Mouse (Mus musculus) layer of hippocampus, adult 9-10 months (tissue): ENCODE measurements around the gene Prom1.

ENCODE experiments used
- DNase-seq: peaks from one replicate; pipeline ENCODE4 v3.0.0; 2022; ENCODE audit warnings: low spot score

Prom1 gene

DNA sequence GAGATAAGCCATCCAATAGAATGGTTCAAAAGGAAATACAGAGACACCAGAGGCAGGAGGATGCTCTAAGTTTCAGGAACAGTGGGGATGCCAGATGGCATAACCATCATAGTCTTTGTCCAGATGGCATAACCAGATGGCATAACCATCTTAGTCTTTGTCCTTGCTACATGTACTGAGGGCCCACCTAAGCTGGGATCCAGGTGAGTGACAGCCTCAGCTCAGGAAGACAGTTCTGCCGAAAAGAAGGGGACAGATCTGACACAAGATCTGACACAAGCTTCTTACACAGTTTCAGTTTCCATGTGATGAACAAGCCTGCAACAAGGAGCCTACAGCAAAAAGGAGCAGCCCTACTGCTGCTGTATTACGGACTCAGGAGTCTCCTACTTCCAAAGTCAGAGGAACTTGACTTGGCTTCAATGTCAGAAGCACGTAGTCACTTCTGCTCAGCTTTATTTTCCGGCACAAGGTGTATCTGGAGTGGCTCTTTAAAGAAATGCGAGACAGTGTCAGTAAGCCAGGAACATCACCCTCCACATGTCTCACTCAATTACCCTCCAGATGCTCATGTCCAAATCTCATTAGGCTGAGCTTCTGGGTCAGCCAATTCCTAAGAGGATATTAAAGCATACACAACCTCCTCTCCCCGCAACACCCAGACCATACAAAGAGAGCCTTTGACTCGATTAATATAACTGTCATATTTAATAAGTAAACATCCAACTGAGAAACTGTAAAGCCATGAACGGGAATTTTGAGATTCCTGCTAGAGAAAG is 21.4 kb downstream of the Prom1 start:
- DNase-seq, result no peak

DNA sequence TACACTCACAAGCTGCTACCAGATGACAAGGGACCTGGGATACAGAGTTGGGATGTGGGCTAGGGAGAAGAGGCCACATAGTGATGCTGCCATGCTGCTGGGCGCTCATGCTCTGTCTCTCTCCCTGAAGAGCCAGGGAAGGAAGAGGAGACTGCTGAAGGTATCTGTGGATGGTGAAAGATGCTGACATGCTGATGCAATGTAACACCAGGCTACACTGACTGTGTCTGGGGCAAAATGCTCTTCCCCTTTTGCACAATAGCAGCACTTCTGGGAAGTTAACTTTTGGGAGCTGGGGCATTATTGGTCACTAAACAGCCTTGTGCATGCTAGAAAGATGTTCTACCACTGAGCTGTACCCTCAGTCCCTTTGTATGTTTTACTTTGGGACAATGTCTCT is 26.4 kb downstream of the Prom1 start:
- no peak for DNase-seq

DNA sequence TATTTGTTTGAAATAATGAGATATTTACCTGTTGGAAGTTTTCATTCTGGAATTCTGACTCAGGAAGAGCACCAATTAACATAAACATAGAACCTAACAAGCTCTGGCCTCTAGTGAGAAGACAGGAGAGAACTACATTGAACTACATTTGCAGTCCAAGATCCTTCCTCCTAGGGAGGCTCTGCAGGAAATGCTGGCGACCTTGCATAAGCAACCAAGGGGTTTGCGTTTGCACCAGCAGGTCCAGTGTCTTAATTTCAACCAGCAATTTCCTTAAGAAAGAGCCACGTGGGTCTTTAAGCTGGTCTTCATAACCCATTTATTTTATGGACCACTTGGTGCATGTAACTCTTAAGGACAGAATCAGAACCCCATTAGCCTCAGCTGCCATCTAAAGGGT is 28.2 kb downstream of the Prom1 start:
- DNase-seq, result no peak

DNA sequence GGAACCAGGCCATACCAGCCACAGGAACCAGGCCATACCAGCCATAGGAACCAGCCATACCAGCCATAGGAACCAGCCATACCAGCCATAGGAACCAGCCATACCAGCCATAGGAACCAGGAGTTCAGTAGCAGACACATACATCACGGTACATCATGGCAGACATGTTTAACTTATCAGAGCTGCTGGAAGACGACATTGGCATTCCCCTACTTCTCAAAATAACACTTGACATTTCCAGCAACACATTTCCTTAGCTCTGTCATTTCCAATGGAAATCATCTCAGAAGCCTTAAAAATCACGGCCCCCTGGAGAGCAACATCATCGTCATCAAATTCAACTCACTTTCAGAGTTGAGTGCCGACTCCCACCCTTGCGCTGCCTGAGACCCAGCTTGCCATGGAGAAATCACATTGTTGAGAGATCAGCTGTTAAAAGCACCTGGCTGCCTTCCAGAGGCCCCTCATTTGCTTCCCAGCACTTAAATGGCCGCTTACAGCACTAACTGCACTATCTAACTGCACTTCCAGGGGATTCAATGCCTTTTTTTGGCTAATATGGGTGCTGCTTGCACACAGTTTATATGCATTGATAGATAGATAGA is 31.2 kb downstream of the Prom1 start:
- no peak for DNase-seq

DNA sequence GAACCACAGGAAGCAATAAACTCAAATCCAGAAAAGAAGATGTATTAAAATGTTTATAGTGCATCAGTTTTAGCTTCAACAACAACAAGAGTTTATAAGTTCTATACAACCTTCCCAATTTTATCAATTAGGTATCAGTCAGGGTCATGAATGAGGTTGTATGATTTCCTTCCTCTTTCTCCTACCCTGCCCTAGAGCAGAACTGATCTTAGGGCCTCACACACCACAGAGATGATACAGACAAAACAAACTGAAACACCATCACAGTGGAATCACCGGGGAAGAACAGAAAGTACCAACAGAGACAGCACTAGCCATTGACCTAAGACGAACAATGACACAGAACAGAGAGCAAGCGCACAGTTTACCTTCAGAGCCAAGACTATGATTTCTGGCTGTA is 43.6 kb downstream of the Prom1 start:
- no peak for DNase-seq

DNA sequence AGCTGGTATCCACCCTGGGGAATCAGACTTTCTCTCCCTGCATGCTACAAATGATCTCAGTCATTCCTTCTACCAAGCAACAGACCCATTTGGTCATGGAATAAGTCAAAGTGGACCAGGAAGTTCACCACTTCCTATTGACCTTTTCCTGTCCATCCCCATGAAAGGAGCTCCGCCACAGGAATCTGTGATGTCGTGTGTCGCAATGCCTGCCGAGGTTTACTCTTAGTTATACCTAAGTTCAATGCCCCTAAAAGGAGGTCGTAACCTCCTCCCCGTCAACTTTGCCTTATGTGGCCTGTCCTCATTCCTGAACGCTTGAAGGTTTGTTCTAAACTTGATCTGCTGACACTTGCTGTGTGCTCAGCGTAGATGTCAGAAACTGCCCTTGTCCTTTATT is 51.6 kb downstream of the Prom1 start:
- no peak for DNase-seq

DNA sequence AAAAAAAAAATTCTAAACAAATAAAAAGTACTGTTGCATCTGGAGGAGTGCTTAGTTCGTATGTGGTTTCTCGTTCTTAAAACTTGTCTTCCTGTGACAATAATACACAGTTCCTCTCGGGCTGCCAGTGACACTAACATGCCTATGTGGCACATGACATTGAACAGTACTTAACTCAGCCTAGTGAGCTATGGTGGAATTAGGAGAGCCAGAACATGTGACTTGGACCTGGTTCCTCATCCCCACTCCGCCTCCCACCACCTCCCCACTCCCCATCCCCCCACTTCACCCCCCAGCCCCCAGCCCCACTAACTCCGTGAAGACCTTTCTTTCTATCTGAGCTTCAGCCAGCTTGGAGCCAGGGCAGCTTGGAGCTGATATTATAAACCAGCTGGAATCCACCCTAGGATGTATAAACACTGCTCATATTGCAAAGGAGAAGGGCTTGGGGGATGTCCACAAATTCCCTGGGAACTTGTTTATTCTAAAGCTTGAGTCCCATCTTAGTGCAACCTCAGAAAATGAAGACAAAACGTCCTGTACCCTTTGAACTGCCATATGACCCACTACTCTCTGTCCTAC is 52.3 kb downstream of the Prom1 start:
- DNase-seq, result no peak

DNA sequence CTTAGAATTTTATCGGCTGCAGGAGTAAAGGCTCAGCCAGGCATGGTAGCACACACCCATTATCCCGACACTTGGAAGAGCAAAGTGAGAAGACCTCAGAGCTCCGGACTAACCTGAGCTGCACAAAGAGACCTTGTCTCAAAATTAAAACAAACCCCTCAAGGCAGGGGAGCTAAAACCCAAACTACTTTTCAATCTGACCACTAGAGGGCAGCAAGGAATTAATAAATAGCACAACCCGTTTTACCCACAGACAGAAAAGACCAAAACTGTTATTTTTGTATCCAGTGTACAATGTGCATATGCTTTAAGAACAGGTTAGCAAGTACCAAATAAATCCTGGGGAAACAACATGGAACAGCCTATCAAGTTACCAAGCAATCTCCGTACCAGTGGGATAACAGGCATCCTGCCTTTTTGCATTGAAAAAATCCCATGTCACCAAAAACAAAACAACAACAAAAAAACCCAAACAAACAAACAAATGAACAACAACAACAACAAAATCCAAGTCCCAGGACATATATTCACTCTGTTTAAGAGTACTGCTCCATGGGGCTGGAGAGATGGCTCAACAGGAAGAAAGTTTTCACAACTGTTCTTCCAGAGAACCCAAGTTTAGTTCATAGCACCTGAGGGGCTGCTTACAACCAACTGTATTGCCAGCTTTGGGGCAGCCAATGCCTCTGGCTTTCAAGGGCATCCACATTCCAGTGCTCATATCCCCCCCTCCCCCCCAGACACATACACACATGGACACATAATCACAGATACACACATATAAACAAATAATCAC is 53.1 kb downstream of the Prom1 start:
- peak; percentile 47 for DNase-seq

DNA sequence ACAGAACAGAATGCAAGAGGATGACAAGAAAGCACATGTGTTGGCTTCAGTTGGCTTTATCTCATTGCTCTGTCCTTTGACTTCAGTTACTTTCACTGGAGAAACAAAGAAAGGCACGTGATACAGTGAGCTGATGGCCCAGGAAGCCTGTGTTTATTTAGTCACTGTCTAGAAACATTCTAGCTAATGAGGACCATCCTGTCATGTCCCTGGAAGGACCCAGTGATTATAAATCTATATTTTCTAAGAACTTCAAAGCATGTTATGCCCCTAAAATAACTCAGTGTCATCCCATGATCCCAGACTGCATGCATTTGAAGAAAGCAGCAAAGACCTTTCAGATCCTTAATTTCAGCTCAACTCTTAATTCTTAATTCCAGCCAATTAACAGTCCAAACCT is 60.1 kb downstream of the Prom1 start:
- no peak for DNase-seq

DNA sequence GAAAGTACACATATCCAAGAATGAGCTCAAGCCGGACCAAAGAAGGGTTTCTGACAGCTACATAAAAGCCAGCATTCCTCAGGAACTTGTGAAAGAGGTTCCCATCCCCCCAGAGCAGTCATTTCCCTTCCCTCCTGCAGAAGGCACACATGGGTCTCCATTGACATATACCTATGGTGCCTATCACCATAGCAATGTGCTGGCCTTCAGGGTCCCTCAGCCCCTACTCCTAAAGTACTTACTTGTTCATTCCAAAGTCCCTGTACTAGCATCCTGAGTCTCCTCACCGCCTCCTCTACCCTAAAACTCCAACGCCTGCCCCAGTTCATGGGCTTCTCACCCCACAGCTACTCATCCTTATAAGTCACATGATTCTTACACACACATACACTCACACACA is 60.8 kb downstream of the Prom1 start:
- DNase-seq, result no peak

DNA sequence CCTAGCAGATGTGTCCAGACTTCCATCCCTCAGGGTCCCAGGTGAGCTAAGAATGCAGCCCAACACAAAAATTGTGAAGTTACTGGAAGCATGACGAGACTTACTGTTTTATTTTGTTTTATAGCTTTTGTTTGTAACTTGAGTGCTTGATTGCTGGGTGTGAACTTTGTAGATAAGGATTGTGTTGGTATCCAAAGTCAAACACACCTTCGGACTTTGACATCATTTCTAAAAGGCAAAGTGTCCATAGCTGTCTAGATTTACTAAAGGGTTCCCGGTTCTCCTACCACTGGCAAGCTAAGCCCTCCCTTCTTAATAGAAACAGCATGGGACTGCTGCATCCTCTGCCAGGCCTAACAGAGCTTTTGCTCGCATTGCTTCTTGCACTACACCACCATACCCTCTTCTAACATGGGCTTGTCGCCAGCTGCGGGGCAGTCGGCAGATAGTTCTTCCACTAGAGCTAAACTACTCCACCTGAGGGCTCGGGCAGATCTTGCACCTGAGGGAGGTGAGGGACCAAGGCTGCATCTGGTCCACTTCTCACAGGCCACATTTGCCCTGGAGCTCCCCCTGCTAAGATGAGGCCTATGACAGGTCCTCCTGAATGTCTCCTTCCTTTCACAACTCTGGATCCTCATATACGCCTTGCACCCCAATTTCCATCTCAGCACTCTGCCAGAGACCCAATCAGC is 103.4 kb downstream of the Prom1 start:
- DNase-seq, result no peak

DNA sequence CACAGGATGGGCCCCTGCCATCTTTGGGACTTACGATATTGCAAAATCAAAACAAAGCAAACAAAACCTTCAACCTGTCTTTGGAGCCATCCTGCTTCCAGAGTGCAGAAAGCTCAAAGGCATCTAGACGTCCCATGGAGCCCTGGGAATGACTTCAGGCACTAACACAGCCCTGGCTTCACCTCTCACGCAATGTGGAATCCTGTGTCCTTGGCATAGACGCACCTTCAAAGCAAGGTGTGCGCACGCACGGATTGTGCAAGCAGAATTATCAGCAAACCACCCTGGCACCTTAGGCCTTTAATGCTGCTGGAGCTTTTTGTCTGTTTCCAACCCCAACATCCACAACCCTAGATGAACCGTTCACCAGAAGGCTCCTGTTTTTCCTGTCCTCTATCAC is 104.2 kb downstream of the Prom1 start:
- DNase-seq, result no peak

DNA sequence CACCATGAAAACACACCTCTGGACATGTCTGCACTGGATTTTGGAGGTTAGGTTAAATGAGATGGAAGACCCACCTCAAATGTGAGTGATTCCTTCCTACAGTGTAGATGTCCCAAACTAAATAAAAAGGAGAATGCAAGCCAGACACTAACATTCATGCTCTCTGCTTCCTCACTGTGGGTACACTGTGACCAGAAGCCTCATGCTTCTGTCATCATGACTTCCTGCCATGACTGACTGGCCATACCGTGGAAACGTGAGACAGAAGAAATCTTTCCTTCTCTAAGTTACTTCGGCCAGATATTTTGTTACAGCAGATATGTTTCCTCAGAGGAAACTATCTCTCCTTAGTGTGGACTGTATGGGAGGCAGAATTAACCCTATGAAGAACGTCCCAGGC is 105.7 kb downstream of the Prom1 start:
- no peak for DNase-seq

DNA sequence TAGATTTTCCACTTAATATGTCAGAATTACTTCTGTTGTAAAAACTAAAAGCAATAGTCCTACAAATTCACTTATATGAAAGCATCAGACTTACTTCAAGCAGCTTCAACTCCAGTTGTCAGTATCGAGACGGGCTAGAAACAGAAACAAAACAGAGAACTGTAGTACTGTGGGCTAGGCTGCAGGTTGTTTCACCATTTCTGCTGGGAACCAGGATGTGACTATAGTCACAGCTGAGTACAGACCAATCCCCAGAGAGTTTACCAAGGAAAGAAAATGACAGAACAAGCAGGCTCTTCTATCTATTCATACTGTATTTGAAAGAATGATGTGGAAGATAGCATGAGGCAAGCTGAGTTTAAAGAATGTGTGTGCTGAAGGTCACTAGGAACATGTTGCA is 106.9 kb downstream of the Prom1 start:
- no peak for DNase-seq

DNA sequence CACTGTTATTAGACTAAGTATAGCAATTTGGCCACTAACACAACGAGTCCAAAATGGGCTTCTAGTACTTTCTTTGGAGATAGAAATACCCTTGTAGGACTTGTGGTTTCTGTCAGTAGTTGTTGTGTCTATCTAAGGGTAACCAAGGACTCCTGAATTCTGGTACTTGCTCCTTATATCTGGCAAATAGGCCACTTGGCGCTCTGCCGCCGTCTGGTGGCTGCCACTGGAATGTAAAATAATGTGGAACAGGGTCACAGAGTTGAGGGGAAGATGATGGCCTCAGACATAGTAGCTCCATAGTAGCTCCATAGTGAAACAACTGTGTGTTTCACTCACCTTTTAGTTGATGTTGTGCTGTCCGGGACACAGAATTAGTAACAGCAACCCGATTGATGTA is 111.5 kb downstream of the Prom1 start:
- DNase-seq, result no peak

DNA sequence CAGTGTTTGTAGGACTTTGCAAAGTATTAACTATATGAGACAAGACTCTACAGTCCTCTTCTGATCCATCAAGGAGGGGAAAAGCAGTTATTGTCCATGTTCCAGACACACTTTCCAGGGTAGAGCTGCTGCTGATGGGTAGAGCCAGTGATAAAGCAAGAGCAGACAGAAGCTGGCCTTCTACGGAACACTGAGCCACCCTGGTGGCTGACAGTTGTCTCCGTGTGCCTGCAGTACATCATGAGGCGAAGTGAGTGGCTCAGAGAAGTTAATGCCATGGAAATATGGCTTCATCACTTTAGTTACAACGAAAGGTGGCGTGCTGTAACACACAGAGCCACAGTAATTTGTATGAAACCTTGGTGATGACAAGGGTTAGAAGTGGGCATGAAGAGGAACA is 112.8 kb downstream of the Prom1 start:
- no peak for DNase-seq

DNA sequence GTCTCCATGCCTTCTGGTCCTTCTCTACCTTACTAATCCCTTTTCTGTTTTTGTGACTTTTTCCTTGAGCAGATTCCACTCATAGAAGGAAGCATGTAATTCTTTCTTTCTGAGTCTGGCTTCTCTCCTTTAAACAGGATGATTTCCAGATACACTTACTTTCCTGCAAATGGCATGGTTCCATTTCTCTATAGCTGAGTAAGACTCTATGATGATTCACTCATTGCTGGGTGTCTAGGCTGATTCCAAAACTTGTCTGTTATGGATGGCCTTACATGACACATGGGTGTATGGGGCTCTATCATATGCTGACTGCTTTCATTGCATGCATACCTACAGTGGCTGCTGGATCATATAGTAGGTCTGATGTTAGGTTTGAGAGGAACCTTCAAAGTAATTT is 115.6 kb downstream of the Prom1 start:
- DNase-seq, result no peak

DNA sequence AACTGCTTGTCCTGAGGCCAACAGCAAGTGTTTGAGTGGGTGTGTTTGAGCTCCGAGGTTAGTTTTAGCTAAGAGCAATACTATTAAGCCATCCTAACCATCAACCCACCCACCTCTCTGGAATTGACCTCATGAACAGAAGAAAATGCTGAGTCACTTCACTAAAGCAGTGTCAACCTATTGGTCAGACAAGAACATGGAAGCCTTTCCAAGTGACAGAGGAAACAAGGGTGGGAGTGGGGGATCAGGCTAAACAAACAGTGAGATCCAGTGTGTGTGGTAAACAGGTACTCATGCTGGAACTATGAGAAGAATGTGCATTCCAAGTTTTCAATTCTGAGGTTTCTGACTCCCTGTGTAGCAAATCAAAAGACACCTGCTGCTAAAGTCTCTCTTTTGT is 118.9 kb downstream of the Prom1 start:
- DNase-seq, result no peak

DNA sequence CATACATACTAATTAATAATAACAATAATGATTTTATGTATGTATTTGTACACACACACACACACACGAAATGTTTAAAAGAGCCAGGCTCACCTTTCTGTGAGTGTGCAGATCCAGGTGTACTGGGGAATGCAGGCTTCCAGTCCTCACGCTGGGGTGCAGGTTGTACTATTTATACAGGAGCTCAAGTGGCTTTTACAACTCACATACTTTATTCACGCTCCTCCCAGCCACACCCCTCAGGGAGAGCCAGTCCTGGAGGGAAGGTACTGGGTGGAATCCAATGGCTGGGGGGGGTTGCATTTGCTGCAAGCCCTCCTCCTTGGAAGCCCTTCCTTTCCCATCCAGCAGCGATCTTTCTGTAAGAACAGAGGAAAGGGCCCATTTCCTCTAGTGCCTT is 120.2 kb downstream of the Prom1 start, which contains the start of gene Fgfbp1:
Gene Fgfbp1, minus strand, starts transcription at position 160 of the 400 bp plus-strand sequence.
- no peak for DNase-seq

DNA sequence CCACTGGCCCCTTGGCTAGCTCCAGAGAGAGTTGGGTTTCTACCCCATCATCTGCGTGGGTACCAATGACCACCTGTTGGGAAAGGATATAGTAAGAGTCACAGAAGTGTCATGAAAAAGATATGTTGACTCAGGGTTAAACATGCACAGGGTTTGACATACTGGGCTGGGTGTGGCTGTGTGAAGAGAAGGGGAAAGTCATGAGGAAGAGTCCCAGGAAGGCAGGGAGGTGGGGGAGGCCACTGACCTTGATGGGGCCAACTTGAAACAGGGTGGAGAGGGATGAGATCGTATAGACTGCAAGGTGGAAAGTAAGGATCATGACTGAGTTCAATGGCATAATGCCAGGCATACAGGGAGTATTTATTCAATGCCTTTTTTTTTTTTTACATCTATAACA is 121.4 kb downstream of the Prom1 start:
- DNase-seq, result no peak

DNA sequence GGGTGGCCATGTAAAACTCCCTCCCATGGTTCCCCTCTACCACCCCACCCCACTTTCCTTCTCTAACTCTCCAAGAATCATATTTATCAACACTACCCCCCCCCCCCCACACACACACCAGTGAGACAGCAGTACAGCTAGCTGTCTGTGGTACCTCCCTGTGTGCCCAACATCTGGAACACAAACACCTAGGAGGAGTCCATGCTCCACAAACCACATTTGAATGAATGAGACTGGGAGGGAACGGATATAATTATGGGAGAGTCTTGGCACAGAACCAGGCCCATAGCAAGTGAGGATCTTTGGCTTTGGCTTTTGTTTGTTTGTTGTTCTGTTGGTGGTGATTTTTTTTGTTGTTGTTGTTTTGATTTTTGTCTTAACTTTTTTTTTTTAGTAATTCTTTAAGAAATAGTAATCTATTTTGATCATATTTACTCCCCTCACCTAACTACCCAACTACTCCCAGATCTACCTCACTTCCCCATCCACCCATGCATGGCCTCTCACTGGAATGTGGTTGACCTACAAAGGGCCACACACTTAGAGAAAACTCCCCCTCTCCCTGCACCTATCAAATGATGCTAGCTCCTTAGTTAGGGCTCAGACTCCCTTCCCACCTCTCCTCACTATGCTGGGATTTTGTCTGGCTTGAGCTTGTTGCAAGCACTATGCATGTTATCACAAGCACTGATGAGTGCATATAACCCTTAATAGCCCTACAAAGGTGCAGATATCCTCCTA is 124.8 kb downstream of the Prom1 start:
- no peak for DNase-seq

DNA sequence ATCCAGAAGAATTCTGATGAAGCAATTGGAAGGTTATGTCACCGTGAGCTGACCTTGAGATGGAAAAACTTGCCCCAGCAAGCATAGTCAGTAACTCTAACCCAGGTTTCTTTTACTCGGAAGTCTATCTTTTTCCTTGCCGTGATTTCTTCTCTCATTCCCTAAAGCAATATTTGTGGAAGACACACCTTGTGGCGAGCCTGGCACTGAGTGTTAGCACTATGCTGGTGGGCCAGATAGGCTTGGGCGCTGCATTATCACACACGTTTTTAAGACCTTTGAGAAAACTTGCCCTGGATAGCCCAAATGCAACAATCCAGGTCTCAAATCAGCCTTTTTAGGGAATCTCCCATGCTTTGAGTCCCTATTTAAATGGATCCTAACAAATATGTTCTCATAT is 127.7 kb downstream of the Prom1 start:
- no peak for DNase-seq
